Mouse (Mus musculus): Measurements from ENCODE around the gene Osbpl6. TPM values are rescaled to one million over a fixed set of nuclear protein-coding genes. Genes with fewer than 3 reads are reported as not detected.
A peak's percentile ranks its signal among the peaks of the same experiment; 100 is the strongest.
"Not testable (repeated sequence)": the region's sequence is repeated elsewhere in the genome, so short reads cannot be mapped to it uniquely, and the experiment has no call there.

Gene Osbpl6
- polyA plus RNA-seq, 1 experiment from 2014 or later, result 24.7 TPM

DNA sequence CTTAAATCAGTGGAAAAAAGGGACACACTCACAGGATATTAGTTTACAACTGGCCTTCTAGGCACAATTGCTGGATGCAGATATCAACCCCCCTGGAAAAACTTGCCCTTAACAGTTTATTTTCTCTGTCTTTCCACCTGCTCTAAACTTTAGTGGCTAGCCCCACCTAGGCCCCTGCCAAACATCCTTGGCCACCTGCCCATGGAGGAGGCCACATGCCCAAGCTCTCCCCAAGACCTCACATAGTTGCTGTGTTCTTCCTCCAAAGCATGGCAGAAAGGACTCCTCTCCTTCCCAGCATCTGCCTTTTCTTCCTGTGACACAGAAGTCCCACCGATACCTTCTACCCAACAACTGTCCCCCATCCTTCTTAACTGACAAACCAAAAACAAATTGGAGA, 195.9 kb downstream of the Osbpl6 start:
- no peaks in the 10 kb centered on the region for H3K9me3 ChIP-seq
- H3K4me2 ChIP-seq, result no peak overlapping the region
- no peak overlapping the region for H3K9ac ChIP-seq
- 96% methylated on average over 1 of the region's 1 CpGs for WGBS
- H3K36me3 ChIP-seq (replicated peaks), result no peaks in the 10 kb centered on the region
- no peak overlapping the region for H3K27ac ChIP-seq
- H3K4me3 ChIP-seq, result no peak overlapping the region
- ATAC-seq (replicated peaks), result no peak
- H3K4me1 ChIP-seq, result no peaks in the 10 kb centered on the region
- no peaks in the 10 kb centered on the region for H3K27me3 ChIP-seq (replicated peaks)

- ATAC-seq (replicated peaks), result no peak
- Histone ChIP-seq H3K36me3 (replicated peaks) (no peaks in the 10 kb centered on the region), H3K4me3 (no peak overlapping the region), H3K4me2 (no peak overlapping the region), H3K4me1 (no peaks in the 10 kb centered on the region), H3K9me3 (no peaks in the 10 kb centered on the region), H3K27ac (no peak overlapping the region), H3K9ac (no peak overlapping the region), H3K27me3 (replicated peaks) (no peaks in the 10 kb centered on the region)
- 86% methylated on average over 3 of the region's 3 CpGs for WGBS
These were observed 200.4 kb downstream of the Osbpl6 start for GRCm38 (mm10) chr2:76606704-76607103.

DNA sequence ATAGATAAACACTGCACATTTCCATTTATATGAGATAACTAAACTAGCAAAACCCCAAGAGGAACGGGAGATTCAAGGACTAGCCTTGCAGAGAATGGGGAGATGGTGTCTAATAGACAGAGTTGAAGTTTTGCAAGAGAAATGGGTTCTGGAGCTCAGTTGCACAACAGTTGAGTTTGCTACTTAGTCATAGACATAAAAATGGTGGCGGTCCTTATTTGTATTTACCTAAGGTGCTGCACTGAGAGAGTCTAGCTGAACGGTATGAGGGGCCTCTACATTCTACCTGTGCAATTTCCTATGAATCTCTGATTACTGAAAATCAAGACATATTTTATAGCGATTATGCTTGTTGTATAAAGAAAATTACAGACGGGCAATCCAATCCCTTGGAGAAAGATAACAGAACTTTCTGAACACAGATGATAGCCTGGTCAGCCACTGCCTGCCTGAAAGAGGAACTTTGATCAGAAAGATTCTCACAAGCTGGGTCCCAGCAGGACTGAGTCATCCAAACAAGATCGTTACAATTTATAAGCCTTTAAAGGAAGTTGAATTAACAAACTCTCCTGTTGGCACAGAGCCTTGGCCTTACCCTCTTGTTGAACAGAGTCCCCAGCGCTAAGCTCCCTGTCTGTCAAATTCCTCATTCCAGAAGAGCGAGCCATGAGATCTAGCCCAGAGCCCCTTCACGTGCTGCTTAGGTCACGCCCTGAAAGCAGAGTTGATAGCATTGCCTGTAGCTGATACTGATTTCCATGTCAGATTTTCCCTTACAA, 204.2 kb downstream of the Osbpl6 start:
- no peak overlapping the region for H3K9ac ChIP-seq
- H3K27ac ChIP-seq, result no peak overlapping the region
- no peaks in the 10 kb centered on the region for H3K4me1 ChIP-seq
- no peak for ATAC-seq (replicated peaks)
- no peak overlapping the region for H3K4me3 ChIP-seq
- H3K4me2 ChIP-seq, result no peak overlapping the region
- no peaks in the 10 kb centered on the region for H3K36me3 ChIP-seq (replicated peaks)
- WGBS, result 84% methylated on average over 10 of the region's 10 CpGs
- H3K27me3 ChIP-seq (replicated peaks), result no peaks in the 10 kb centered on the region
- H3K9me3 ChIP-seq, result no peaks in the 10 kb centered on the region

DNA sequence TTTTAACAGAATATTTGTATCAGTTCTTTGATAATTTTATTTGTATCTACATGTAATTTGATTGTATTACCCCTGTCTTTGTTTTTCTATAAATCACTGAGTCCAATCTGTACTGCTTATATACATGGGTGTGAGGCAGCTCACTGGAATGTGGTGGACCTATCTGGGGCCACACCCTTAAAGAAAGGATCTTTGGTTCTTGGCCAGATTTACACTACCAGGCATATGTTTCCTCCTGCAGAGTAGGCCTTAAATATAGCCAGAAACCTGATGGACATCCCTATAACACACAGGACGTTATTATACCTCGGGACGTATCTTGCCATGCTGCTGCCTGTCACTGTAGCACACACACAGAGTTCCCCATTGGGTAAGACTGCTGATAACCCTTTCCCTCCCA, 205.7 kb downstream of the Osbpl6 start:
- Histone ChIP-seq H3K9me3 (no peaks in the 10 kb centered on the region), H3K4me2 (no peak overlapping the region), H3K36me3 (replicated peaks) (no peaks in the 10 kb centered on the region), H3K27ac (no peak overlapping the region), H3K27me3 (replicated peaks) (no peaks in the 10 kb centered on the region), H3K4me3 (no peak overlapping the region), H3K9ac (no peak overlapping the region), H3K4me1 (no peaks in the 10 kb centered on the region)
- WGBS, result 86% methylated on average over 3 of the region's 3 CpGs
- no peak for ATAC-seq (replicated peaks)

DNA sequence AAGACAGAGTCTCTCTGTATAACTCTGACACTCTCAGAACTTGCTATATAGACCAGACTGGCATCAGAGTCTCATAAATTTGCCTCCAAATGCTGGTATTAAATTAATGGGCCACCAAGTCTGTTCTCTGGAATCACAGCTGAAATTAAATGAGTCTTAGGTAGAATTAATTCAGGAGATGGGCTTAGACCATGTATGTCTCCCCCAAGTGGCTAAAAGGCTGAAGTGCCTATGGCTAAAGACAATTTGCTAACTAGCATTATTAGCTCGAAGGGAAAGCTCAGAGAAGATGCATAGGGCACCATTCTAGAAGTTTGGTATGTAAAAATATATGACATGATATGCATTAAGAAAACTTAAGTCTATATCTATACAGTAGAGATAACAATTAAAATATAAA, 211.8 kb downstream of the Osbpl6 start:
- H3K4me3 ChIP-seq, result no peak overlapping the region
- H3K9ac ChIP-seq, result no peak overlapping the region
- H3K27me3 ChIP-seq (replicated peaks), result no peaks in the 10 kb centered on the region
- no peaks in the 10 kb centered on the region for H3K4me1 ChIP-seq
- no peaks in the 10 kb centered on the region for H3K9me3 ChIP-seq
- ATAC-seq (replicated peaks), result peak; percentile 63
- 33% methylated on average over 1 of the region's 1 CpGs for WGBS
- H3K27ac ChIP-seq, result no peak overlapping the region
- H3K4me2 ChIP-seq, result no peak overlapping the region
- peaks cover under 1% of the 10 kb centered on the region; the same call in 1 of the 2 replicates for H3K36me3 ChIP-seq (replicated peaks)

GRCm38 (mm10) chr2:76620188-76620587, 213.9 kb downstream of the Osbpl6 start:
- Histone ChIP-seq H3K4me3 (no peak overlapping the region), H3K9me3 (no peaks in the 10 kb centered on the region), H3K36me3 (replicated peaks) (peaks cover 13% of the 10 kb centered on the region; the same call in 1 of the 2 replicates), H3K4me1 (no peaks in the 10 kb centered on the region), H3K27ac (no peak overlapping the region), H3K27me3 (replicated peaks) (no peaks in the 10 kb centered on the region), H3K4me2 (no peak overlapping the region), H3K9ac (no peak overlapping the region)
- no peak for ATAC-seq (replicated peaks)
- WGBS, result 94% methylated on average over 5 of the region's 5 CpGs

- ATAC-seq (replicated peaks), result no peak
- H3K4me2 ChIP-seq, result no peak overlapping the region
- no peaks in the 10 kb centered on the region for H3K4me1 ChIP-seq
- no peak overlapping the region for H3K27ac ChIP-seq
- no peak overlapping the region for H3K4me3 ChIP-seq
- H3K27me3 ChIP-seq (replicated peaks), result no peaks in the 10 kb centered on the region
- 76% methylated on average over 1 of the region's 1 CpGs for WGBS
- peaks cover 25% of the 10 kb centered on the region for H3K36me3 ChIP-seq (replicated peaks)
- no peaks in the 10 kb centered on the region for H3K9me3 ChIP-seq
- H3K9ac ChIP-seq, result no peak overlapping the region
These were observed 215.4 kb downstream of the Osbpl6 start for GRCm38 (mm10) chr2:76621724-76622123.

GRCm38 (mm10) chr2:76622316-76622715, 216.0 kb downstream of the Osbpl6 start:
- not testable (repeated sequence) for H3K4me1 ChIP-seq; ATAC-seq (replicated peaks); H3K4me2 ChIP-seq; H3K27ac ChIP-seq; H3K4me3 ChIP-seq; H3K9me3 ChIP-seq; H3K9ac ChIP-seq; H3K27me3 ChIP-seq (replicated peaks)
- peaks cover 30% of the 10 kb centered on the region for H3K36me3 ChIP-seq (replicated peaks)
- WGBS, result 94% methylated on average over 2 of the region's 2 CpGs

GRCm38 (mm10) chr2:76630293-76630692, 224.0 kb downstream of the Osbpl6 start:
- 95% methylated on average over 12 of the region's 12 CpGs for WGBS
- no peaks in the 10 kb centered on the region for H3K27me3 ChIP-seq (replicated peaks)
- no peaks in the 10 kb centered on the region for H3K4me1 ChIP-seq
- H3K4me2 ChIP-seq, result no peak overlapping the region
- no peak overlapping the region for H3K27ac ChIP-seq
- no peak overlapping the region for H3K4me3 ChIP-seq
- no peak for ATAC-seq (replicated peaks)
- no peaks in the 10 kb centered on the region for H3K9me3 ChIP-seq
- H3K36me3 ChIP-seq (replicated peaks), result peaks cover 77% of the 10 kb centered on the region
- no peak overlapping the region for H3K9ac ChIP-seq

GRCm38 (mm10) chr2:76631600-76631999, 225.3 kb downstream of the Osbpl6 start:
- Histone ChIP-seq H3K27me3 (replicated peaks) (no peaks in the 10 kb centered on the region), H3K27ac (no peak overlapping the region), H3K9me3 (no peaks in the 10 kb centered on the region), H3K4me1 (no peaks in the 10 kb centered on the region), H3K36me3 (replicated peaks) (peaks cover 80% of the 10 kb centered on the region), H3K9ac (no peak overlapping the region), H3K4me2 (no peak overlapping the region), H3K4me3 (no peak overlapping the region)
- 68% methylated on average over 4 of the region's 4 CpGs for WGBS
- no peak for ATAC-seq (replicated peaks)

DNA sequence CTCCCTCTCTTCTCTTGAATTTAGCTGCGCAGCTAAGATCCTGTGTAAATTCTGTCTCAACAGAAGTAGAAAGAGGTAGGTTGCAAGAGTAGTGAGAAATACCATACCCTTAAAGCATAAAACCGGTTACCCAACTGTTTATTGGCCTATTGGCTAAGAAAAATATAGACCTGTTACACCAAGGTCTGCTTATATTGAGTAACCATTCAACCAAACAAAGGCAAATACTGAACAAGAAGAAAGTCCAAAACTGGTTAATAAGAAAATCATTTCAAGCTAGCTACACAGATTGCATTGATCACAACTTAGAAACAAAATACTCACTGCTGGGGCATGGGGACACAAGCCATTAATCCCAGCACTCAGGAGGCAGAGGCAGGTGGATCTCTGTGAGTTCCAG, 233.3 kb downstream of the Osbpl6 start:
- no peak overlapping the region for H3K9ac ChIP-seq
- H3K9me3 ChIP-seq, result no peaks in the 10 kb centered on the region
- no peaks in the 10 kb centered on the region for H3K4me1 ChIP-seq
- H3K27me3 ChIP-seq (replicated peaks), result no peaks in the 10 kb centered on the region
- H3K27ac ChIP-seq, result no peak overlapping the region
- WGBS, result 98% methylated on average over 2 of the region's 2 CpGs
- H3K4me2 ChIP-seq, result no peak overlapping the region
- no peak for ATAC-seq (replicated peaks)
- H3K36me3 ChIP-seq (replicated peaks), result peaks cover 58% of the 10 kb centered on the region
- H3K4me3 ChIP-seq, result no peak overlapping the region

GRCm38 (mm10) chr2:76643801-76644200, 237.5 kb downstream of the Osbpl6 start:
- Histone ChIP-seq H3K4me3 (no peak overlapping the region), H3K36me3 (replicated peaks) (peaks cover 30% of the 10 kb centered on the region), H3K9ac (no peak overlapping the region), H3K27me3 (replicated peaks) (no peaks in the 10 kb centered on the region), H3K27ac (no peak overlapping the region), H3K4me2 (no peak overlapping the region), H3K4me1 (peaks cover 19% of the 10 kb centered on the region), H3K9me3 (no peaks in the 10 kb centered on the region)
- ATAC-seq (replicated peaks), result no peak

DNA sequence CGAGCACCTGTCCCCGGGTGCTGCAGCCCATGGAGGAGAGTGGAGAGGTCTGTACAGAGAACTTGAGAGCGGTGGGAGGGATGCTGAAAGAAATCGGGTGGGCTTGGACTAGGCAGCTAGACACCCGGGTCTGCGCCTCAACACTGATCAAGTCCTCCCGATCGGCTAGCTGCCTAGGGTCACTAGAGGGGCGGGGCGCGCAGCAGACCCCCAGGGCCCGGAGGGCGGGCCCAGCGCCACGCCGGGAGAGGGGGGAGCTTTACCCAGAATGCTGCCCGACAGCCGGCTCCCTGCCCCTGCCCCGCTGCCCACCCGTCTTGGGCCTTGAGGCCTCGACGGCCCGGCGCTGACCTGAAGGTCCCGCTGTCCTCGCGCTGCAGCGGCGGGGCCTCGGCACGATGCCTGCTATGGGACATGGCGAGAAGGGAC, 241.1 kb downstream of the Osbpl6 start:
- WGBS, result under 1% methylated on average over 32 of the region's 32 CpGs

More for the DNA sequence above, 241.1 kb downstream of the Osbpl6 start:
- Histone ChIP-seq H3K4me1 (peaks cover 21% of the 10 kb centered on the region), H3K4me2 (peak overlapping the region; percentile 61), H3K9me3 (no peaks in the 10 kb centered on the region), H3K4me3 (peak overlapping the region; percentile 84), H3K27ac (peak overlapping the region; percentile 93), H3K36me3 (replicated peaks) (peaks cover 8% of the 10 kb centered on the region; the same call in 1 of the 2 replicates), H3K9ac (peak overlapping the region; percentile 79), H3K27me3 (replicated peaks) (no peaks in the 10 kb centered on the region)
- ATAC-seq (replicated peaks), result peak; percentile 65

Data from midbrain, embryonic 15.5 days (tissue).